Mouse (Mus musculus): ENCODE results near the gene Rln1. TPM values are rescaled to one million over a fixed set of nuclear protein-coding genes. Genes with fewer than 3 reads are reported as not detected.

The Rln1 gene
- polyA plus RNA-seq, 1 experiment from 2014 or later: 0.31 TPM

Other genes with a start within 250 kb of the Rln1 start
- 63.1 and 63.8 TPM in 2 replicates for gene Rcl1, start 233.3 kb downstream of the Rln1 start, polyA plus RNA-seq (2015; fragmentation: Nextera tagmentation; extraction: Ambion mirVana)
- gene Jak2, start 82.8 kb downstream of the Rln1 start, polyA plus RNA-seq (2015; fragmentation: Nextera tagmentation; extraction: Ambion mirVana): 8.1 and 8.8 TPM in 2 replicates
- 5.2 and 7.1 TPM in 2 replicates for gene Insl6, start 9.3 kb downstream of the Rln1 start, polyA plus RNA-seq (2015; fragmentation: Nextera tagmentation; extraction: Ambion mirVana)
- gene Plgrkt, start 32.7 kb upstream of the Rln1 start, polyA plus RNA-seq (2015; fragmentation: Nextera tagmentation; extraction: Ambion mirVana): 51.1 and 52.9 TPM in 2 replicates
- 0.16 and 0.28 TPM in 2 replicates for gene Cd274, start 32.8 kb upstream of the Rln1 start, polyA plus RNA-seq (2015; fragmentation: Nextera tagmentation; extraction: Ambion mirVana)
- gene Pdcd1lg2, start 76.2 kb upstream of the Rln1 start, polyA plus RNA-seq (2015; fragmentation: Nextera tagmentation; extraction: Ambion mirVana): not detected in 2 replicates
- 14.2 and 14.6 TPM in 2 replicates for gene Ric1, start 187.6 kb upstream of the Rln1 start, polyA plus RNA-seq (2015; fragmentation: Nextera tagmentation; extraction: Ambion mirVana)